Mouse (Mus musculus) myocyte (in vitro differentiated cells): ENCODE measurements around the gene Fam168a. TPM values are rescaled to one million over a fixed set of nuclear protein-coding genes. Genes with fewer than 3 reads are reported as not detected.

Experiments used
- H3K27me3 ChIP-seq: one replicate; pipeline ENCODE4 v1.6.1; 2011; ENCODE audit not compliant: control insufficient read depth, insufficient read depth, insufficient read length
- H3K36me3 ChIP-seq: one replicate; pipeline ENCODE4 v1.6.1; 2011; ENCODE audit not compliant: control insufficient read depth, insufficient read depth
- H3K4me2 ChIP-seq: one replicate; pipeline ENCODE4 v1.6.1; 2011; ENCODE audit warnings: low read depth, control low read depth
- H3K4me3 ChIP-seq: one replicate; pipeline ENCODE4 v1.5.1; 2011; ENCODE audit warnings: mild to moderate bottlenecking, control low read depth, moderate library complexity
- H3K79me2 ChIP-seq: one replicate; pipeline ENCODE4 v1.6.1; 2011; ENCODE audit not compliant: control insufficient read depth, insufficient read depth
- H3ac ChIP-seq: one replicate; pipeline ENCODE4 v1.6.1; 2011; ENCODE audit not compliant: control insufficient read depth, insufficient read length
- CEBPB ChIP-seq: IDR thresholded peaks from 2 replicates; pipeline ENCODE4 v1.6.1; 2011; ENCODE audit warnings: mild to moderate bottlenecking, moderate library complexity; ENCODE audit not compliant: poor library complexity, insufficient read depth, severe bottlenecking
- E2F4 ChIP-seq: IDR thresholded peaks from one replicate; pipeline ENCODE4 v1.6.1; 2011; ENCODE audit warnings: mild to moderate bottlenecking, control low read depth, moderate library complexity; ENCODE audit not compliant: insufficient read depth
- MAX ChIP-seq: IDR thresholded peaks from one replicate; pipeline ENCODE4 v1.6.1; 2011; ENCODE audit warnings: low read depth, mild to moderate bottlenecking, control low read depth
- MYOD1 ChIP-seq, 3 experiments: IDR thresholded peaks; one replicate each; pipeline ENCODE4 v1.6.1; 2011; ENCODE audit warnings: control low read depth in 2 of 3, low read depth in 2 of 3, mild to moderate bottlenecking in 2 of 3, moderate library complexity in 1 of 3; ENCODE audit not compliant: insufficient read length in 2 of 3, control insufficient read depth in 1 of 3
- MYOG ChIP-seq, 3 experiments: IDR thresholded peaks; one replicate each; pipeline ENCODE4 v1.6.1; 2011; ENCODE audit warnings: control low read depth in 2 of 3, low read depth in 2 of 3, mild to moderate bottlenecking in 2 of 3; ENCODE audit not compliant: insufficient read length in 2 of 3, control insufficient read depth in 1 of 3, insufficient read depth in 1 of 3
- POLR2A ChIP-seq: IDR thresholded peaks from one replicate; pipeline ENCODE4 v1.6.1; 2011; ENCODE audit warnings: low read depth, mild to moderate bottlenecking, control low read depth, moderate library complexity; ENCODE audit not compliant: insufficient read length
- POLR2AphosphoS2 ChIP-seq: IDR thresholded peaks from one replicate; pipeline ENCODE4 v1.6.1; 2011; ENCODE audit warnings: low read depth, control low read depth; ENCODE audit not compliant: insufficient read length
- REST ChIP-seq: IDR thresholded peaks from one replicate; pipeline ENCODE4 v1.6.1; 2011; ENCODE audit warnings: mild to moderate bottlenecking, control low read depth, moderate library complexity; ENCODE audit not compliant: insufficient read depth, insufficient read length
- SRF ChIP-seq: IDR thresholded peaks from one replicate; pipeline ENCODE4 v1.6.1; 2011; ENCODE audit warnings: low read depth; ENCODE audit not compliant: control insufficient read depth, insufficient read length
- TCF12 ChIP-seq: IDR thresholded peaks from one replicate; pipeline ENCODE4 v1.6.1; 2011; ENCODE audit warnings: mild to moderate bottlenecking, control low read depth; ENCODE audit not compliant: poor library complexity, insufficient read depth, severe bottlenecking
- TCF3 ChIP-seq: IDR thresholded peaks from one replicate; pipeline ENCODE4 v1.6.1; 2011; ENCODE audit warnings: low read depth, control low read depth; ENCODE audit not compliant: insufficient read length
- USF1 ChIP-seq: IDR thresholded peaks from one replicate; pipeline ENCODE4 v1.6.1; 2011; ENCODE audit warnings: low read depth, mild to moderate bottlenecking, control low read depth, moderate library complexity
- polyA plus RNA-seq: library from polyadenylated mRNA; unstranded; fragments of >200 nt; fragmentation: generic; extraction: Trizol; gene quantifications from one replicate; pipeline ENCODE4 v1.2.1, GENCODE M21; 2012; ENCODE audit warnings: missing spikeins

The Fam168a gene
- polyA plus RNA-seq, 1 experiment: 21.7 TPM

- H3K4me3 ChIP-seq: no peak overlapping the region
- no peak overlapping the region for H3K4me2 ChIP-seq
- no peaks in the 10 kb centered on the region for H3K27me3 ChIP-seq
- H3K36me3 ChIP-seq: no peaks in the 10 kb centered on the region
- TF ChIP-seq MYOG (IDR thresholded peaks at IDR 0.05; ENCODE audit: control insufficient read depth in 1 of 3, insufficient read depth in 1 of 3, insufficient read length in 2 of 3, low read depth in 2 of 3) (no peak), MYOD1 (IDR thresholded peaks at IDR 0.05; ENCODE audit: control insufficient read depth in 1 of 3, insufficient read length in 2 of 3, low read depth in 2 of 3) (no peak), POLR2A (no peak), REST (no peak), E2F4 (no peak), USF1 (no peak), POLR2AphosphoS2 (no peak), TCF3 (no peak), SRF (no peak), CEBPB (no peak), MAX (no peak), TCF12 (no peak)
- H3ac ChIP-seq: no peak overlapping the region
- H3K79me2 ChIP-seq: no peaks in the 10 kb centered on the region
Observed at GRCm38 (mm10) chr7:100847131-100847530, 140.7 kb downstream of the Fam168a start.

GRCm38 (mm10) chr7:100848744-100849143 is 142.3 kb downstream of the Fam168a start:
- Histone ChIP-seq H3K4me3 (no peak overlapping the region), H3ac (no peak overlapping the region), H3K4me2 (no peak overlapping the region), H3K79me2 (no peaks in the 10 kb centered on the region), H3K27me3 (no peaks in the 10 kb centered on the region), H3K36me3 (no peaks in the 10 kb centered on the region)
- no peak for TF ChIP-seq REST
- TF ChIP-seq CEBPB: no peak
- no peak for TF ChIP-seq MYOG (IDR thresholded peaks at IDR 0.05; ENCODE audit: control insufficient read depth in 1 of 3, insufficient read depth in 1 of 3, insufficient read length in 2 of 3, low read depth in 2 of 3)
- TF ChIP-seq MYOD1 (IDR thresholded peaks at IDR 0.05; ENCODE audit: control insufficient read depth in 1 of 3, insufficient read length in 2 of 3, low read depth in 2 of 3): no peak
- no peak for TF ChIP-seq POLR2AphosphoS2
- TF ChIP-seq USF1: no peak
- no peak for TF ChIP-seq TCF12
- no peak for TF ChIP-seq E2F4
- no peak for TF ChIP-seq SRF
- no peak for TF ChIP-seq MAX

- Histone ChIP-seq H3K4me2 (no peak overlapping the region), H3K79me2 (no peaks in the 10 kb centered on the region), H3ac (no peak overlapping the region), H3K36me3 (no peaks in the 10 kb centered on the region), H3K4me3 (no peak overlapping the region), H3K27me3 (no peaks in the 10 kb centered on the region)
- TF ChIP-seq CEBPB: no peak
Observed at GRCm38 (mm10) chr7:100849508-100849907, 143.1 kb downstream of the Fam168a start.

GRCm38 (mm10) chr7:100851481-100852356 is 145.3 kb downstream of the Fam168a start:
- Histone ChIP-seq H3K4me2 (no peak overlapping the region), H3K27me3 (no peaks in the 10 kb centered on the region), H3K79me2 (no peaks in the 10 kb centered on the region), H3ac (no peak overlapping the region), H3K36me3 (no peaks in the 10 kb centered on the region), H3K4me3 (no peak overlapping the region)
- no peak for TF ChIP-seq MAX
- no peak for TF ChIP-seq TCF3
- TF ChIP-seq POLR2AphosphoS2: no peak
- no peak for TF ChIP-seq MYOD1 (IDR thresholded peaks at IDR 0.05; ENCODE audit: control insufficient read depth in 1 of 3, insufficient read length in 2 of 3, low read depth in 2 of 3)
- TF ChIP-seq CEBPB: no peak
- no peak for TF ChIP-seq REST
- TF ChIP-seq MYOG (IDR thresholded peaks at IDR 0.05; ENCODE audit: control insufficient read depth in 1 of 3, insufficient read depth in 1 of 3, insufficient read length in 2 of 3, low read depth in 2 of 3): no peak
- TF ChIP-seq E2F4: no peak
- TF ChIP-seq POLR2A: no peak
- no peak for TF ChIP-seq USF1
- TF ChIP-seq TCF12: no peak
- no peak for TF ChIP-seq SRF

GRCm38 (mm10) chr7:100853396-100853795 is 147.0 kb downstream of the Fam168a start:
- H3K27me3 ChIP-seq: no peaks in the 10 kb centered on the region
- H3K36me3 ChIP-seq: no peaks in the 10 kb centered on the region
- no peak overlapping the region for H3K4me2 ChIP-seq
- H3K4me3 ChIP-seq: no peak overlapping the region
- no peak overlapping the region for H3ac ChIP-seq
- H3K79me2 ChIP-seq: no peaks in the 10 kb centered on the region
- TF ChIP-seq TCF12 (no peak), MAX (no peak), MYOG (IDR thresholded peaks at IDR 0.05; ENCODE audit: control insufficient read depth in 1 of 3, insufficient read depth in 1 of 3, insufficient read length in 2 of 3, low read depth in 2 of 3) (no peak), CEBPB (no peak), SRF (no peak), REST (no peak), USF1 (no peak), MYOD1 (IDR thresholded peaks at IDR 0.05; ENCODE audit: control insufficient read depth in 1 of 3, insufficient read length in 2 of 3, low read depth in 2 of 3) (no peak)
